Mouse (Mus musculus): ENCODE measurements around the gene Gpr152. TPM values are rescaled to one million over a fixed set of nuclear protein-coding genes. Genes with fewer than 3 reads are reported as not detected.
"Not testable (repeated sequence)": the region's sequence is repeated elsewhere in the genome, so short reads cannot be mapped to it uniquely, and the experiment has no call there.

Gpr152 gene
- total and polyA plus RNA-seq, 2 experiments from 2014 or later = 0.16 TPM; not detected in 1

DNA sequence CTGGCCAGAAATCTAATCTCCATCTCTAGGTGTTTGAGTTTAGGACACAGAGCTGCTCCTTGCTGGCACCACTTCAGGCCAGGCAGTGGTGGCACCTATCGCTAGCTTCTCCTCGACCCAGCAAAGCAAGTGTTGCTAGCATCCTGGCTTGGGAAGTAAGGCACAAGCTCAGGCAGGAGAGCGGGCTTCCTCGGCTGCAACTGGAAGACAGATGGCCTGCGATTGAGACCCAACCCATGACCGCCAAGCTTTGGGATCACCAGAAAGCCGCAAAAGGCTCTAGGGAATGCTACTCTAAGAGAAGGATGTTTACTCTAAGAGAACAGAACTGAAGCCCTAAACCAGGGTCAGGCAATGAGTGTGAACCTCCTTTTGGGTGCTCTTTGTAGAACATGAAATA lies 10.1 kb upstream of the Gpr152 start:
- Histone ChIP-seq H3K27me3 (ENCODE audit: insufficient read depth, low read length) (no peaks in the 10 kb centered on the region), H3K9ac (replicated peaks; ENCODE audit: low read length, poor library complexity, severe bottlenecking) (no peak overlapping the region), H3K9me3 (ENCODE audit: low read length) (no peaks in the 10 kb centered on the region), H3K4me3 (ENCODE audit: low read depth, low read length) (no peak overlapping the region), H3K27ac (ENCODE audit: low read depth, low read length) (no peak overlapping the region), H3K36me3 (ENCODE audit: insufficient read depth, low read length) (peaks cover 37% of the 10 kb centered on the region), H3K4me1 (ENCODE audit: insufficient read depth, low read length) (peaks cover 12% of the 10 kb centered on the region; the same call in 1 of the 2 replicates), H3K4me2 (ENCODE audit: low read depth, low read length, poor library complexity, severe bottlenecking) (no peak overlapping the region)
- DNase-seq (ENCODE audit: low spot score) (no peak), ATAC-seq (ENCODE audit: low FRiP score) (no peak)
- TF ChIP-seq CTCF (IDR thresholded peaks at IDR 0.05) = no peak
- WGBS = 98% methylated on average over 7 of the region's 7 CpGs

DNA sequence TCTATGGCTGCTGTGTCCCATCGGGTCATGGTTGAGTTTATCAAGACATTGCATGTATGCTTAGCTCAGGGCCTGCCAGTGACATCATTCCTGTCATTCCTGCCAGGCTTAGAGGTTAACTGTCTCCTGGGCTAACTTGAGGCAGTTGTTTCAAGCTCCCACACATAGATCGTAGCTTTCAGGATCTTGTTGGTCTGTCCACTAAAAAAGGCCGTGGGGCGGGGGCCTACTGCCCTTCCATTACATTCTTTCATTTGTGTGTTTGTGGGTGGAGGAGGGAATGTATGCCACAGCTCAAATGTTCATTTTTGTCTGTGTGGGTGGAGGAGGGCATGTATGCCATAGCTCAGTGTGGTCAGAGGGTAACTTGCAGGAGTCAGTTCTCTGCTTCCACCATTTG lies 9.5 kb upstream of the Gpr152 start:
- peaks cover 37% of the 10 kb centered on the region for H3K36me3 ChIP-seq (ENCODE audit: insufficient read depth, low read length)
- H3K4me1 ChIP-seq (ENCODE audit: insufficient read depth, low read length) = peaks cover 12% of the 10 kb centered on the region; the same call in 1 of the 2 replicates
- no peak overlapping the region for H3K27ac ChIP-seq (ENCODE audit: low read depth, low read length)
- H3K4me3 ChIP-seq (ENCODE audit: low read depth, low read length) = no peak overlapping the region
- no peak for TF ChIP-seq CTCF (IDR thresholded peaks at IDR 0.05)
- no peak for DNase-seq (ENCODE audit: low spot score)
- H3K27me3 ChIP-seq (ENCODE audit: insufficient read depth, low read length) = no peaks in the 10 kb centered on the region
- no peak for ATAC-seq (ENCODE audit: low FRiP score)
- H3K4me2 ChIP-seq (ENCODE audit: low read depth, low read length, poor library complexity, severe bottlenecking) = no peak overlapping the region
- no peaks in the 10 kb centered on the region for H3K9me3 ChIP-seq (ENCODE audit: low read length)
- no peak overlapping the region for H3K9ac ChIP-seq (replicated peaks; ENCODE audit: low read length, poor library complexity, severe bottlenecking)
- WGBS = 95% methylated on average over 4 of the region's 4 CpGs

DNA sequence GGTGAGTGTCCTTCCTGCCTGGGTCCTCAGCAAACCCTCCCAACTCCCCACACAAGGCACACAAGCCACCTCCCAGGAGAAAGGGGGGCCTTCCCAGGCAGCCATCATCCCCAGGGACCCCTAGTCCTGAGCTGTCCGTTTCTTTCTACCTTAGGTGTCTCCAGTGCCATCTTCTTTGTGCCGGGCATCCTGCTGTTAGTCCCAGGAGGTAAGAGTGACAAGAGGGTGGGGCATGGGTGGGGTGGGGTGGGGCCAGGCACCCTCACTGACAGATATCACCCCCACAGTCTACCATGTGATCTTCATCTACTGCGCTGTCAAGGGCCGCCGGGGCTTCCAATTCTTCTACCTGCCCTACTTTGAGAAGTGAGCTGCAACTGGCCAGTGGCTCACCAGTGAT lies 8.5 kb upstream of the Gpr152 start:
- Histone ChIP-seq H3K4me3 (ENCODE audit: low read depth, low read length) (no peak overlapping the region), H3K27ac (ENCODE audit: low read depth, low read length) (no peak overlapping the region), H3K9ac (replicated peaks; ENCODE audit: low read length, poor library complexity, severe bottlenecking) (no peak overlapping the region), H3K4me1 (ENCODE audit: insufficient read depth, low read length) (peaks cover 12% of the 10 kb centered on the region; the same call in 1 of the 2 replicates), H3K9me3 (ENCODE audit: low read length) (no peaks in the 10 kb centered on the region), H3K36me3 (ENCODE audit: insufficient read depth, low read length) (peaks cover 37% of the 10 kb centered on the region), H3K27me3 (ENCODE audit: insufficient read depth, low read length) (no peaks in the 10 kb centered on the region), H3K4me2 (ENCODE audit: low read depth, low read length, poor library complexity, severe bottlenecking) (no peak overlapping the region)
- 98% methylated on average over 5 of the region's 5 CpGs for WGBS
- no peak for DNase-seq (ENCODE audit: low spot score)
- TF ChIP-seq CTCF (IDR thresholded peaks at IDR 0.05) = no peak
- no peak for ATAC-seq (ENCODE audit: low FRiP score)

DNA sequence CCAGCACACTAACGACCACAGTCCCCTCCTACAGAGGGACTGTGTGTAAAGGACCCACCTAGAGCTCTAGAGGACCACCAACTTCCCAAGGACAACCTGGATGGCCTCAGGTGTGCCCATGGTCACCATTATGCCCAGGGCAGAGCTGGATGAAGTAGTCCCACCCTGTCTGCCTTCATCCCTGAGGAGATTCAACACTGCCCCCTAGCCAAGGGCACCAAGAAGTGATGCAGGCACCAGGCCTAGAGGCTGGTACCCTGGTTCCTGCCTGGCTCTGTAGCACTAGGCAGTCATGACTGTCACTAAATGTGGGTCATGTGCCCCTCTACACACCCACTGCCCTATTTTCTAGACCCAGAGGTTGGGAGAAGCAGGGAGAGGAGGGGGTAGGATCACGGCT lies 7.8 kb upstream of the Gpr152 start:
- Histone ChIP-seq H3K27ac (ENCODE audit: low read depth, low read length) (no peak overlapping the region), H3K36me3 (ENCODE audit: insufficient read depth, low read length) (peaks cover 37% of the 10 kb centered on the region), H3K27me3 (ENCODE audit: insufficient read depth, low read length) (no peaks in the 10 kb centered on the region), H3K4me3 (ENCODE audit: low read depth, low read length) (no peak overlapping the region), H3K4me1 (ENCODE audit: insufficient read depth, low read length) (0 out of 2 replicates have a peak, but pooled peaks cover 9% of the 10 kb centered on the region), H3K9me3 (ENCODE audit: low read length) (no peaks in the 10 kb centered on the region), H3K4me2 (ENCODE audit: low read depth, low read length, poor library complexity, severe bottlenecking) (no peak overlapping the region), H3K9ac (replicated peaks; ENCODE audit: low read length, poor library complexity, severe bottlenecking) (no peak overlapping the region)
- TF ChIP-seq CTCF (IDR thresholded peaks at IDR 0.05) = no peak
- WGBS = 85% methylated on average over 2 of the region's 2 CpGs
- DNase-seq (ENCODE audit: low spot score) (no peak), ATAC-seq (ENCODE audit: low FRiP score) (no peak)

DNA sequence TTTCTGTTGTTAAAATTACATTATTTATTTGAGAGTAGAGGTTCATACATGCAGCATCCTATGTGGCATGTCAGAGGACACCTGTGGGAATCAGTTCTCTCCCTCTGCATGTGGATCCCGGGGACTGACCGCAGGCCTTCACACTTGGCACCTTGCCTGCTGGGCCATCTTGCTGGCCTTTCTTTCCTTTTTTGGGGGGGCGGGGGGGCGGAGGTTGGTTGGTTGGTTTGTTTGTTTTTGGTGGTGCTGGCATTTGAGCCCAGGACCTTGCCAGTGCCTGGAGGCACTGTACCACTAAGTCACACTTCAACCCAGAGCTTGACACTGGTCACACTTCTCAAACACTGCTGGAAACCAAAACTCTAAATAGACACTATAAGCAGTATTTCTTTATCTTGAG lies 5.2 kb upstream of the Gpr152 start:
- Histone ChIP-seq H3K27ac (ENCODE audit: low read depth, low read length) (no peak overlapping the region), H3K4me1 (ENCODE audit: insufficient read depth, low read length) (no peaks in the 10 kb centered on the region), H3K9ac (replicated peaks; ENCODE audit: low read length, poor library complexity, severe bottlenecking) (no peak overlapping the region), H3K4me2 (ENCODE audit: low read depth, low read length, poor library complexity, severe bottlenecking) (no peak overlapping the region), H3K36me3 (ENCODE audit: insufficient read depth, low read length) (peaks cover 28% of the 10 kb centered on the region), H3K27me3 (ENCODE audit: insufficient read depth, low read length) (no peaks in the 10 kb centered on the region), H3K4me3 (ENCODE audit: low read depth, low read length) (no peak overlapping the region), H3K9me3 (ENCODE audit: low read length) (no peaks in the 10 kb centered on the region)
- ATAC-seq (ENCODE audit: low FRiP score) (no peak), DNase-seq (ENCODE audit: low spot score) (no peak)
- 88% methylated on average over 4 of the region's 4 CpGs for WGBS
- TF ChIP-seq CTCF (IDR thresholded peaks at IDR 0.05) = no peak

DNA sequence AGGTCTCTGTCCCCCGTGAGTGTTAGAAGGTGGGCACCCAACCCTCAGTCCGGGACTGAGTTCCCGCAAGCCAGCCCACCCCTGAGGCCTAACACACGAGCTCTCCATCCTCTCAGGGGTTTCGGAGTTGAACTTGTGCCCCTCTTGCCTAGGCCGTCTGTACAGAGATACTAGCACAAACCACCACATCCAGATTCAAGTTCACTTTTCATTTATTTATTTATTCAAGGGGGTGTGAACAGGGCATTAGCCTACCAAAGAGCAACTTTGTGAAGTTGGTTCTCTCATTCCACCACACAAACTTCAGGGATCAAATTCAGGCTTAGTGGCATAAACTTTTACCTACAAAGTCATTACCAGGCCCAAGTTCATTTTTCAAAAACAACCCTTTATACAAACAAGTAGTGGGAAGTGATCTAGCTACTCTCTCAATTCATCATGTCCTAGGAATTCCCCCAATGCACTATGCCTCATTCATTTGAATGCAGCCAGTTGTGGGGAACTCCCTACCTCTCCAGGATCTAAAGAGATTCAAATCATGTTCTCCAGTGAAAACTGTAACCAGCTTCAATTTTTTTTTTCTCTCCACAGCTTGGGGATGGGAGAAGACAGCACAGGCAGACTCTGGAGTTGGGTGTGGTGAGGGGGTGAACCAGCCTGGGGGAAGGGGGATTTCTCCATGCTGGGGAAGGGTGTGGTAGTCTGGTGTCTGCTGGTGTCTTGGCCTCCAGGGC lies 4.2 kb upstream of the Gpr152 start:
- H3K4me3 ChIP-seq (ENCODE audit: low read depth, low read length); H3K9ac ChIP-seq (replicated peaks; ENCODE audit: low read length, poor library complexity, severe bottlenecking); H3K9me3 ChIP-seq (ENCODE audit: low read length); DNase-seq (ENCODE audit: low spot score); ATAC-seq (ENCODE audit: low FRiP score); H3K4me2 ChIP-seq (ENCODE audit: low read depth, low read length, poor library complexity, severe bottlenecking); H3K27me3 ChIP-seq (ENCODE audit: insufficient read depth, low read length); H3K27ac ChIP-seq (ENCODE audit: low read depth, low read length); H3K4me1 ChIP-seq (ENCODE audit: insufficient read depth, low read length): not testable (repeated sequence)
- 82% methylated on average over 6 of the region's 6 CpGs for WGBS
- H3K36me3 ChIP-seq (ENCODE audit: insufficient read depth, low read length) = peaks cover 19% of the 10 kb centered on the region
